28 mouse cellular contexts compared by ENCODE assay signal in the genomic region with DNA sequence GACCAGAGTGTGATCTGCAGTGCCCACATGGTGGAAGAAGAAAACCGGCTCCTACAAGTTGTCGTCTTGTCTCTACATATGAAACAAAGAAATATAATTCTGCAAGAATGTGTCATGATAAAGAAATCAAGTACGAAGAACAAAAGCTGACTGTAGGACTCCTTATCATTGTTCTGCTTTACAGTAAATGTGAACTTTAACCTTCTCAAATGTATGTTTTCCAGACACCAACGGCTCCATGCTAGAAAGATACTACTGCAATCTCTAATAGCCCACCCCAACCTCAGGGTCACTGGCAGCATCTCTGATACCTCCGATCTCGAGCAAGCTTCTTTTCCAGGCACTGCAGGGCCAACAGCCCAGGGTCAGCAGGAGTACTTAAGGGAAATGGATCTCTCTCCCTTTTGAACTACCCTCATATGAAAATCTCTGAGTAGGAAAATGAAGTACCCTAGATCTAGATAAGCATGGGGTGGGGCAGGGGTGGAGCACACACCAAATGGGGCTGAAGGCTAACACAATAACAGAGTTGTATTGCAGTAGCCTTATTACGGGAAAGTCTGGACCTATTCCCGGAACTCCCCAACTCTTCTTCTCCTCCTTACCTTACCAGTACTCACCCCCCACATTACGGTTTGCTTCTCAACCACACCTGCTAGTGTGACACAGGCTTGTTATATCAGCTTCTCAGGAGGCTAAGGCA. TPM values are rescaled to one million over a fixed set of nuclear protein-coding genes. Genes with fewer than 3 reads are reported as not detected.
DNase-seq lines count a peak whose midpoint lies in the region; ATAC-seq and TF ChIP-seq lines count a peak whose summit lies in the region.
"Had no signal": no experiment of that assay in that cellular context is flagged by ENCODE, and none has a peak within 500 bp of the region (broad histone marks: within the 10 kb centered on the region; RNA-seq: fewer than 3 reads in every experiment).

No protein-coding gene starts in this region.

- no peak for TF ChIP-seq CTCF in lung, postnatal 0 days (IDR thresholded peaks at IDR 0.05)

- H3K27ac ChIP-seq in lung, postnatal 0 days (ENCODE audit: low read length), result no peak overlapping the region
- peak overlapping the region; percentile 45; the same call in 1 of the 2 replicates for H3K27ac ChIP-seq in intestine, embryonic 16.5 days (ENCODE audit: low read length)
- H3K27ac ChIP-seq in stomach, embryonic 16.5 days (ENCODE audit: low read length), result no peak overlapping the region; the same call in 1 of the 2 replicates
- no peak overlapping the region for H3K27ac ChIP-seq in forebrain, embryonic 13.5 days
- H3K27ac ChIP-seq: embryonic facial prominence, embryonic 12.5 days; embryonic facial prominence, embryonic 15.5 days; heart, embryonic 10.5 days; heart, embryonic 13.5 days; hindbrain, embryonic 10.5 days; hindbrain, embryonic 13.5 days had no signal

- ATAC-seq in lung, postnatal 0 days, result peak; percentile 50; the same call in 1 of the 2 replicates
- peak; percentile 91 for ATAC-seq in intestine, embryonic 16.5 days
- peak; percentile 57; the same call in 1 of the 2 replicates for ATAC-seq in megakaryocyte-erythroid progenitor cell, adult 5-6 weeks (replicated peaks; ENCODE audit: low FRiP score, low TSS enrichment, poor library complexity, severe bottlenecking)
- 0 out of 2 replicates have a peak, but pooled peaks have one; percentile 50 for ATAC-seq in stomach, embryonic 16.5 days (ENCODE audit: insufficient read depth, low FRiP score)
- no peak for ATAC-seq in forebrain, embryonic 13.5 days
- ATAC-seq: forebrain, embryonic 16.5 days; hindbrain, embryonic 16.5 days; Patski had no signal

- no peak for TF ChIP-seq EP300 in lung, postnatal 0 days (IDR thresholded peaks at IDR 0.05)

- WGBS in lung, postnatal 0 days, result 47% methylated on average over 9 of the region's 9 CpGs
- WGBS in intestine, embryonic 16.5 days, result 65% methylated on average over 9 of the region's 9 CpGs
- 68% methylated on average over 9 of the region's 9 CpGs for WGBS in stomach, embryonic 16.5 days
- 89% methylated on average over 9 of the region's 9 CpGs for WGBS in forebrain, embryonic 13.5 days

- H3K27me3 ChIP-seq in lung, postnatal 0 days (replicated peaks; ENCODE audit: insufficient read depth, low read length), result no peaks in the 10 kb centered on the region
- H3K27me3 ChIP-seq in intestine, embryonic 16.5 days (replicated peaks; ENCODE audit: control insufficient read depth, insufficient read depth, low read length), result no peaks in the 10 kb centered on the region
- H3K27me3 ChIP-seq in stomach, embryonic 16.5 days (ENCODE audit: control insufficient read depth, insufficient read depth, low read length), result no peaks in the 10 kb centered on the region
- no peaks in the 10 kb centered on the region for H3K27me3 ChIP-seq in forebrain, embryonic 13.5 days
- H3K27me3 ChIP-seq: CH12.LX; embryonic facial prominence, embryonic 12.5 days; embryonic facial prominence, embryonic 15.5 days; heart, embryonic 13.5 days; hindbrain, embryonic 13.5 days; Patski had no signal

- H3K9me3 ChIP-seq in lung, postnatal 0 days (ENCODE audit: low read length), result no peaks in the 10 kb centered on the region
- no peaks in the 10 kb centered on the region for H3K9me3 ChIP-seq in intestine, embryonic 16.5 days (ENCODE audit: control insufficient read depth, low read length)
- H3K9me3 ChIP-seq in stomach, embryonic 16.5 days (replicated peaks; ENCODE audit: control insufficient read depth, low read length), result no peaks in the 10 kb centered on the region
- no peaks in the 10 kb centered on the region for H3K9me3 ChIP-seq in forebrain, embryonic 13.5 days (replicated peaks)
- H3K9me3 ChIP-seq: embryonic facial prominence, embryonic 12.5 days; embryonic facial prominence, embryonic 15.5 days; heart, embryonic 10.5 days; heart, embryonic 13.5 days; hindbrain, embryonic 10.5 days; hindbrain, embryonic 13.5 days had no signal

- H3K4me3 ChIP-seq in lung, postnatal 0 days (ENCODE audit: low read depth, low read length), result no peak overlapping the region
- H3K4me3 ChIP-seq in intestine, embryonic 16.5 days (ENCODE audit: low read length), result no peak overlapping the region
- no peak overlapping the region for H3K4me3 ChIP-seq in stomach, embryonic 16.5 days (replicated peaks; ENCODE audit: low read length)
- H3K4me3 ChIP-seq in forebrain, embryonic 13.5 days, result no peak overlapping the region
- H3K4me3 ChIP-seq: embryonic facial prominence, embryonic 12.5 days; embryonic facial prominence, embryonic 15.5 days; heart, adult 2 months; heart, embryonic 10.5 days; heart, embryonic 13.5 days; hindbrain, embryonic 10.5 days; hindbrain, embryonic 13.5 days had no signal

- DNase-seq in lung, postnatal 0 days (ENCODE audit: low spot score), result no peak
- DNase-seq in lung, postnatal 14 days, result no peak
- no peak for DNase-seq in heart, postnatal 14 days
- no peak for DNase-seq in adrenal gland, adult 8-10 months
- DNase-seq: adrenal gland, postnatal 14 days; B cell, adult 2 months; cerebellum, adult 11 months; cerebellum, adult 2 months; cerebellum, adult 9-11 months; cerebellum, postnatal 25 days; gastrocnemius, postnatal 10 days; gastrocnemius, postnatal 36 days; heart, adult 2 months had no signal

- H3K4me1 ChIP-seq in lung, postnatal 0 days (ENCODE audit: insufficient read depth, low read depth, low read length), result 0 out of 2 replicates have a peak, but pooled peaks cover 3% of the 10 kb centered on the region
- 0 out of 2 replicates have a peak, but pooled peaks cover 5% of the 10 kb centered on the region for H3K4me1 ChIP-seq in intestine, embryonic 16.5 days (ENCODE audit: control insufficient read depth, insufficient read depth, low read length)
- peaks cover 10% of the 10 kb centered on the region for H3K4me1 ChIP-seq in stomach, embryonic 16.5 days (ENCODE audit: control insufficient read depth, insufficient read depth, low read length)
- H3K4me1 ChIP-seq in forebrain, embryonic 13.5 days, result no peaks in the 10 kb centered on the region
- H3K4me1 ChIP-seq: embryonic facial prominence, embryonic 12.5 days; embryonic facial prominence, embryonic 15.5 days; heart, embryonic 10.5 days; heart, embryonic 13.5 days; hindbrain, embryonic 10.5 days; hindbrain, embryonic 13.5 days had no signal

- H3K9ac ChIP-seq in lung, postnatal 0 days (replicated peaks; ENCODE audit: low read depth), result no peak overlapping the region
- H3K9ac ChIP-seq in intestine, embryonic 16.5 days (ENCODE audit: low read depth, low read length), result no peak overlapping the region
- no peak overlapping the region for H3K9ac ChIP-seq in stomach, embryonic 16.5 days (ENCODE audit: low read length)
- no peak overlapping the region for H3K9ac ChIP-seq in forebrain, embryonic 13.5 days
- H3K9ac ChIP-seq: embryonic facial prominence, embryonic 12.5 days; embryonic facial prominence, embryonic 15.5 days; heart, embryonic 13.5 days; hindbrain, embryonic 13.5 days had no signal

- H3K4me2 ChIP-seq in lung, postnatal 0 days (replicated peaks; ENCODE audit: low read depth, low read length), result no peak overlapping the region
- no peak overlapping the region for H3K4me2 ChIP-seq in intestine, embryonic 16.5 days (ENCODE audit: low read depth, low read length)
- H3K4me2 ChIP-seq in stomach, embryonic 16.5 days (ENCODE audit: low read depth, low read length), result no peak overlapping the region
- H3K4me2 ChIP-seq in forebrain, embryonic 13.5 days, result no peak overlapping the region
- H3K4me2 ChIP-seq: embryonic facial prominence, embryonic 12.5 days; embryonic facial prominence, embryonic 15.5 days; heart, embryonic 13.5 days; hindbrain, embryonic 13.5 days had no signal

- intact Hi-C loops in heart, postnatal 14 days (cut with DNase I), result no loop called here

- H3K36me3 ChIP-seq in lung, postnatal 0 days (ENCODE audit: insufficient read depth, low read length), result no peaks in the 10 kb centered on the region
- H3K36me3 ChIP-seq in intestine, embryonic 16.5 days (ENCODE audit: control insufficient read depth, insufficient read depth, low read length), result no peaks in the 10 kb centered on the region
- H3K36me3 ChIP-seq in stomach, embryonic 16.5 days (ENCODE audit: control insufficient read depth, insufficient read depth, low read length), result no peaks in the 10 kb centered on the region
- H3K36me3 ChIP-seq in forebrain, embryonic 13.5 days (ENCODE audit: poor library complexity, severe bottlenecking), result no peaks in the 10 kb centered on the region
- H3K36me3 ChIP-seq: embryonic facial prominence, embryonic 12.5 days; embryonic facial prominence, embryonic 15.5 days; G1E; heart, embryonic 10.5 days; heart, embryonic 13.5 days; hindbrain, embryonic 10.5 days; hindbrain, embryonic 13.5 days had no signal

RNA-seq across cellular contexts. Expression of a gene that starts 22.6 kb away (rescaled TPM):
- 20.2 and 25.5 TPM in 2 replicates for polyA plus RNA-seq in lung, postnatal 0 days (2015; fragmentation: Nextera tagmentation; extraction: Ambion mirVana)
- 3.4 and 5.3 TPM in 2 replicates for polyA plus RNA-seq in intestine, embryonic 16.5 days (2015; fragmentation: Nextera tagmentation; extraction: Ambion mirVana)
- 11.1 and 12.9 TPM in 2 replicates for total RNA-seq in megakaryocyte-erythroid progenitor cell, adult 5-6 weeks (2014; fragmentation: Nextera tagmentation)
- 5.6 and 9.5 TPM in 2 replicates for total RNA-seq in megakaryocyte-erythroid progenitor cell, adult 5-6 weeks (2017)
- 7.6 and 9.3 TPM in 2 replicates for polyA plus RNA-seq in stomach, embryonic 16.5 days (2015; fragmentation: Nextera tagmentation; extraction: Ambion mirVana)
- polyA plus RNA-seq in forebrain, embryonic 13.5 days (2015; fragmentation: Nextera tagmentation; extraction: Ambion mirVana), result 1.7 and 3.5 TPM in 2 replicates
- 1 to 10 TPM; 8.7 to 9.2 TPM for total RNA-seq in heart, postnatal 14 days (2021)
- 1 to 10 TPM; 4.0 to 6.8 (median 5.0) TPM for total RNA-seq in adrenal gland, adult 8-10 months (2022)
- polyA plus RNA-seq: G1E had no signal
